In genomic region chr14:57536820-57537219, GRCm38 (mm10) we compare ENCODE assay signal across 11 mouse cellular contexts. TPM values are rescaled to one million over a fixed set of nuclear protein-coding genes. Genes with fewer than 3 reads are reported as not detected.
DNase-seq lines count a peak whose midpoint lies in the region; ATAC-seq and TF ChIP-seq lines count a peak whose summit lies in the region.
"Had no signal": no experiment of that assay in that cellular context is flagged by ENCODE, and none has a peak within 500 bp of the region (broad histone marks: within the 10 kb centered on the region; RNA-seq: fewer than 3 reads in every experiment).

No protein-coding gene starts in this region.

- ATAC-seq in heart, embryonic 12.5 days (ENCODE audit: insufficient number of reproducible peaks, low FRiP score) = no peak
- no peak for ATAC-seq in limb, embryonic 12.5 days (ENCODE audit: insufficient number of reproducible peaks, insufficient read depth, low FRiP score, low TSS enrichment, low read depth)
- no peak for ATAC-seq in intestine, postnatal 0 days

- no peak overlapping the region for H3K9ac ChIP-seq in heart, embryonic 12.5 days
- 0 out of 2 replicates have a peak overlapping the region, but pooled peaks have one; percentile 12 for H3K9ac ChIP-seq in limb, embryonic 12.5 days (replicated peaks)
- no peak overlapping the region for H3K9ac ChIP-seq in intestine, postnatal 0 days (ENCODE audit: low read depth, low read length)

- no peak for TF ChIP-seq CTCF in intestine, postnatal 0 days (IDR thresholded peaks at IDR 0.05; ENCODE audit: low read depth)

- H3K4me3 ChIP-seq in heart, embryonic 12.5 days = no peak overlapping the region
- H3K4me3 ChIP-seq in limb, embryonic 12.5 days (replicated peaks) = no peak overlapping the region
- H3K4me3 ChIP-seq in limb, embryonic 10.5 days = no peak overlapping the region
- 0 out of 2 replicates have a peak overlapping the region, but pooled peaks have one; percentile 8 for H3K4me3 ChIP-seq in embryonic facial prominence, embryonic 10.5 days
- no peak overlapping the region for H3K4me3 ChIP-seq in intestine, postnatal 0 days (ENCODE audit: low read depth, low read length)

- H3K4me1 ChIP-seq in heart, embryonic 12.5 days (replicated peaks) = peaks cover 41% of the 10 kb centered on the region
- H3K4me1 ChIP-seq in limb, embryonic 12.5 days (replicated peaks) = peaks cover 24% of the 10 kb centered on the region
- H3K4me1 ChIP-seq in limb, embryonic 10.5 days = peaks cover 17% of the 10 kb centered on the region
- peaks cover 28% of the 10 kb centered on the region for H3K4me1 ChIP-seq in embryonic facial prominence, embryonic 10.5 days
- no peaks in the 10 kb centered on the region for H3K4me1 ChIP-seq in intestine, postnatal 0 days (replicated peaks; ENCODE audit: control insufficient read depth, insufficient read depth, low read length)

- H3K27me3 ChIP-seq in heart, embryonic 12.5 days (replicated peaks) = peaks cover 26% of the 10 kb centered on the region
- H3K27me3 ChIP-seq in limb, embryonic 12.5 days = peaks cover 44% of the 10 kb centered on the region
- H3K27me3 ChIP-seq in limb, embryonic 10.5 days (ENCODE audit: low read depth, poor library complexity, severe bottlenecking) = peaks cover 50% of the 10 kb centered on the region
- peaks cover 76% of the 10 kb centered on the region for H3K27me3 ChIP-seq in embryonic facial prominence, embryonic 10.5 days (replicated peaks; ENCODE audit: low read depth, poor library complexity, severe bottlenecking)
- H3K27me3 ChIP-seq in intestine, postnatal 0 days (replicated peaks; ENCODE audit: control insufficient read depth, insufficient read depth, low read length) = no peaks in the 10 kb centered on the region

- peak overlapping the region; percentile 69 for H3K27ac ChIP-seq in heart, embryonic 12.5 days (ENCODE audit: poor library complexity, severe bottlenecking)
- H3K27ac ChIP-seq in limb, embryonic 12.5 days = 0 out of 2 replicates have a peak overlapping the region, but pooled peaks have one; percentile 23
- no peak overlapping the region for H3K27ac ChIP-seq in limb, embryonic 10.5 days
- H3K27ac ChIP-seq in embryonic facial prominence, embryonic 10.5 days (replicated peaks) = no peak overlapping the region
- H3K27ac ChIP-seq in intestine, postnatal 0 days (ENCODE audit: low read depth, low read length) = 0 out of 2 replicates have a peak overlapping the region, but pooled peaks have one; percentile 1

- no peaks in the 10 kb centered on the region for H3K9me3 ChIP-seq in heart, embryonic 12.5 days (replicated peaks)
- H3K9me3 ChIP-seq in limb, embryonic 12.5 days = no peaks in the 10 kb centered on the region
- no peaks in the 10 kb centered on the region for H3K9me3 ChIP-seq in limb, embryonic 10.5 days (replicated peaks)
- H3K9me3 ChIP-seq in embryonic facial prominence, embryonic 10.5 days = no peaks in the 10 kb centered on the region
- no peaks in the 10 kb centered on the region for H3K9me3 ChIP-seq in intestine, postnatal 0 days (ENCODE audit: control insufficient read depth)

- no peak for DNase-seq in heart, adult 11 months
- DNase-seq in limb, embryonic 10.5 days (ENCODE audit: low spot score) = no peak
- DNase-seq in embryonic facial prominence, embryonic 10.5 days (ENCODE audit: low spot score) = no peak
- DNase-seq in thymus, postnatal 10 days (ENCODE audit: low spot score in 2 of 2) = no peak
- DNase-seq in Muller cell, postnatal 12 days (ENCODE audit: inconsistent ontology term) = no peak
- DNase-seq: adrenal gland, postnatal 10 days; kidney, adult 18-20 months; lung, adult 2 months had no signal

- H3K36me3 ChIP-seq in heart, embryonic 12.5 days = no peaks in the 10 kb centered on the region
- H3K36me3 ChIP-seq in limb, embryonic 12.5 days = no peaks in the 10 kb centered on the region
- no peaks in the 10 kb centered on the region for H3K36me3 ChIP-seq in limb, embryonic 10.5 days
- no peaks in the 10 kb centered on the region for H3K36me3 ChIP-seq in embryonic facial prominence, embryonic 10.5 days (replicated peaks)
- no peaks in the 10 kb centered on the region for H3K36me3 ChIP-seq in intestine, postnatal 0 days (ENCODE audit: control insufficient read depth, insufficient read depth)

- 46% methylated on average over 9 of the region's 9 CpGs for WGBS in heart, embryonic 12.5 days
- WGBS in limb, embryonic 12.5 days = 46% methylated on average over 9 of the region's 9 CpGs
- WGBS in limb, embryonic 10.5 days = 49% methylated on average over 9 of the region's 9 CpGs
- 36% methylated on average over 9 of the region's 9 CpGs for WGBS in embryonic facial prominence, embryonic 10.5 days
- 70% methylated on average over 9 of the region's 9 CpGs for WGBS in intestine, postnatal 0 days

- peak overlapping the region; percentile 50 for H3K4me2 ChIP-seq in heart, embryonic 12.5 days
- H3K4me2 ChIP-seq in limb, embryonic 12.5 days = no peak overlapping the region
- H3K4me2 ChIP-seq in intestine, postnatal 0 days (replicated peaks; ENCODE audit: low read depth) = no peak overlapping the region

RNA-seq across cellular contexts. Expression of gene Il17d, which starts 12.2 kb away (rescaled TPM):
- 0.79 and 1.2 TPM in 2 replicates for polyA plus RNA-seq in heart, embryonic 12.5 days (2016; fragmentation: Nextera tagmentation; extraction: Ambion mirVana)
- 3.5 and 4.8 TPM in 2 replicates for polyA plus RNA-seq in limb, embryonic 12.5 days (2016; fragmentation: Nextera tagmentation; extraction: Ambion mirVana)
- polyA plus RNA-seq in limb, embryonic 10.5 days (2016; fragmentation: Nextera tagmentation; extraction: Ambion mirVana) = 0.26 and 0.95 TPM in 2 replicates
- 0.77 and 0.91 TPM in 2 replicates for polyA plus RNA-seq in embryonic facial prominence, embryonic 10.5 days (2016; fragmentation: Nextera tagmentation; extraction: Ambion mirVana)
- 7.2 and 7.8 TPM in 2 replicates for polyA plus RNA-seq in intestine, postnatal 0 days (2015; fragmentation: Nextera tagmentation; extraction: Ambion mirVana)

RNA-seq across cellular contexts. Expression of gene Eef1akmt1, which starts 34.6 kb away (rescaled TPM):
- 56.4 and 60.4 TPM in 2 replicates for polyA plus RNA-seq in heart, embryonic 12.5 days (2016; fragmentation: Nextera tagmentation; extraction: Ambion mirVana)
- polyA plus RNA-seq in limb, embryonic 12.5 days (2016; fragmentation: Nextera tagmentation; extraction: Ambion mirVana) = 100 and 110 TPM in 2 replicates
- polyA plus RNA-seq in limb, embryonic 10.5 days (2016; fragmentation: Nextera tagmentation; extraction: Ambion mirVana) = 115 and 132 TPM in 2 replicates
- polyA plus RNA-seq in embryonic facial prominence, embryonic 10.5 days (2016; fragmentation: Nextera tagmentation; extraction: Ambion mirVana) = 107 and 112 TPM in 2 replicates
- polyA plus RNA-seq in intestine, postnatal 0 days (2015; fragmentation: Nextera tagmentation; extraction: Ambion mirVana) = 53.2 and 56.6 TPM in 2 replicates

Comparison
In these comparisons a context has a peak if more than half of its experiments do, and no peak if none do; other contexts are left out.
1. H3K27ac ChIP-seq: peak in heart, embryonic 12.5 days (single experiment), limb, embryonic 12.5 days (single experiment) and intestine, postnatal 0 days (single experiment); none in limb, embryonic 10.5 days (single experiment) and embryonic facial prominence, embryonic 10.5 days (single experiment).